Mouse (Mus musculus) spleen, adult 18-20 months (tissue): ENCODE data around the gene Calcrl.

ENCODE experiments used
- DNase-seq, 2 experiments: peaks; one replicate each; pipeline ENCODE4 v3.0.0; 2022; ENCODE audit warnings: mixed read lengths in 2 of 2

Calcrl gene

GRCm38 (mm10) chr2:84296517-84296916 is 128.7 kb downstream of the Calcrl start:
- DNase-seq = no peak

- no peak for DNase-seq
These were observed 130.1 kb downstream of the Calcrl start for GRCm38 (mm10) chr2:84295068-84295467.

- no peak for DNase-seq
These were observed 130.6 kb downstream of the Calcrl start for GRCm38 (mm10) chr2:84294611-84295010.

GRCm38 (mm10) chr2:84292351-84293000 is 132.7 kb downstream of the Calcrl start:
- no peak for DNase-seq

- no peak for DNase-seq
These were observed 136.2 kb downstream of the Calcrl start for GRCm38 (mm10) chr2:84288940-84289557.
